Mouse (Mus musculus) olfactory bulb, adult 2 months (tissue): ENCODE measurements at regions not wholly inside any gene's neighbourhood (a gene's known extent, or its start where the extent isn't known, plus 50 kb on each side); places are given as distances from the start of the nearest gene placed in this dataset.

Experiments used
- CTCF ChIP-seq: fragments of 200-500 bp; IDR thresholded peaks from 2 replicates; pipeline ENCODE4 v1.5.1; 2012; ENCODE audit warnings: low read depth, mild to moderate bottlenecking, low read length, moderate library complexity; ENCODE audit not compliant: insufficient read depth
- POLR2A ChIP-seq: fragments of 200-500 bp; IDR thresholded peaks from 2 replicates; pipeline ENCODE4 v1.6.1; 2012; ENCODE audit warnings: mild to moderate bottlenecking, low read depth, low read length, moderate library complexity; ENCODE audit not compliant: insufficient read depth

DNA sequence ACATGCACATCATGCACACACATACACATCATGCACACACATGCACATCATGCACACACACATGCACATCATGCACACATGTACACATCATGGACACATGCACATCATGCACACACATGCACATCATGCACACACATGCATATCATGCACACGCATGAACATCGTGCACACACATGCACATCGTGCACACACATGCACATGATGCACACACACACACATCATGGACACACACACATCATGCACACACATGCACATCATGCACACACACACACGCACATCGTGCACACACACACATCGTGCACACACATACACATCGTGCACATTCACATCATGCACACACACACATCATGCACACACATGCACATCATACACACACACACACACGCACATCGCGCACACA, 104.9 kb upstream of the Gcfc2 start:
- TF ChIP-seq CTCF (no peak), POLR2A (no peak)
